Mouse (Mus musculus) forebrain, embryonic 11.5 days (tissue): Measurements from ENCODE around the gene Efnb1. TPM values are rescaled to one million over a fixed set of nuclear protein-coding genes. Genes with fewer than 3 reads are reported as not detected.

Experiments
- ATAC-seq: fragments of 200-750 bp; cut with Nextera tagmentation; replicated peaks from 2 replicates; pipeline ENCODE4 v1.8.0; 2017; ENCODE audit warnings: moderate TSS enrichment; ENCODE audit not compliant: low FRiP score
- DNase-seq: peaks from one replicate; pipeline ENCODE4 v3.0.0-alpha.2; 2017; ENCODE audit warnings: low spot score
- H3K27ac ChIP-seq: fragments of 300-500 bp; sonication (generic); 2 replicates; pipeline ENCODE4 v1.5.1; 2014; ENCODE audit warnings: low read depth, low read length
- H3K27me3 ChIP-seq: fragments of 300-500 bp; sonication (generic); 2 replicates; pipeline ENCODE4 v1.6.1; 2014; ENCODE audit warnings: mild to moderate bottlenecking, low read length, mixed read lengths; ENCODE audit not compliant: control insufficient read depth, insufficient read depth
- H3K36me3 ChIP-seq: fragments of 300-500 bp; sonication (generic); 2 replicates; pipeline ENCODE4 v1.6.1; 2014; ENCODE audit warnings: mild to moderate bottlenecking, low read length, moderate library complexity, mixed read lengths; ENCODE audit not compliant: control insufficient read depth, insufficient read depth
- H3K4me1 ChIP-seq: fragments of 300-500 bp; sonication (generic); replicated peaks from 2 replicates; pipeline ENCODE4 v1.6.1; 2014; ENCODE audit warnings: low read length, mixed read lengths; ENCODE audit not compliant: control insufficient read depth, insufficient read depth
- H3K4me2 ChIP-seq: fragments of 300-500 bp; sonication (generic); 2 replicates; pipeline ENCODE4 v1.6.1; 2014; ENCODE audit warnings: low read depth, mild to moderate bottlenecking, low read length, moderate library complexity, mixed read lengths; ENCODE audit not compliant: severe bottlenecking
- H3K4me3 ChIP-seq: fragments of 300-500 bp; sonication (generic); 2 replicates; pipeline ENCODE4 v1.5.1; 2014; ENCODE audit warnings: low read depth, low read length
- H3K9ac ChIP-seq: fragments of 300-500 bp; sonication (generic); 2 replicates; pipeline ENCODE4 v1.6.1; 2014; ENCODE audit warnings: low read length
- H3K9me3 ChIP-seq: fragments of 300-500 bp; sonication (generic); 2 replicates; pipeline ENCODE4 v1.6.1; 2016; ENCODE audit warnings: low read length, mixed read lengths; ENCODE audit not compliant: control insufficient read depth
- WGBS: fragments of 180-500 bp; shearing (Covaris S2); extraction: QIAGEN DNeasy Blood & Tissue Kit; methylation state at CpG from one replicate; pipeline ENCODE4 v1.1.7; 2014; 5-methylcytosine and 5-hydroxymethylcytosine counted together
- polyA plus RNA-seq: library from polyadenylated mRNA; unstranded; fragments of >200 nt; fragmentation: Nextera tagmentation; extraction: Ambion mirVana; gene quantifications from 2 replicates; pipeline ENCODE4 v1.2.1, GENCODE M21; 2014

The Efnb1 gene
- polyA plus RNA-seq, 1 experiment from 2014 or later: 116 TPM

DNA sequence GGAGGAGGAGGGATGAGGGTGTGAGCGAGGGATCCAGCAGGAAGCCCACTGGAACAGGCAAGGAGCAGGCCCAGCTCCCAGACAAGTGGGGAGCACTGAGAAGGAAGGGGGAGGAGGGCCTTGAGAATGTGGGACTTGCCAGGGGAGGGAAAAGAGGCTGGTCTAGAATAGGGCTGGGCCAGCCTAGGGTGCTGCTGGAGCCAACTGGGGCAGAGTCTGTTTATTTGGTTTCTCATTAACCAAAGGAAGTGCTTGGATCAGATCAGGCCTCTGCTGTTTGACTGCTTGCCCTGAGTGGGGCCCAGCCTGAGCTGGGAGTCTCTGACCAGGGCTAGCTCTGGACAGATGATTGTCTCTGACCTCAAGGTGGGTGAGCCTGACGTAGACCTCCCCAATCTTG, 14.0 kb downstream of the Efnb1 start:
- DNase-seq (no peak), ATAC-seq (no peak)
- Histone ChIP-seq H3K4me3 (no peak overlapping the region), H3K27me3 (peaks cover 10% of the 10 kb centered on the region; the same call in 1 of the 2 replicates), H3K9ac (no peak overlapping the region), H3K27ac (peak overlapping the region; percentile 31; the same call in 1 of the 2 replicates), H3K4me2 (no peak overlapping the region), H3K4me1 (peaks cover 24% of the 10 kb centered on the region), H3K36me3 (no peaks in the 10 kb centered on the region; the same call in 1 of the 2 replicates), H3K9me3 (no peaks in the 10 kb centered on the region)
- WGBS: 65% methylated on average over 2 of the region's 2 CpGs

DNA sequence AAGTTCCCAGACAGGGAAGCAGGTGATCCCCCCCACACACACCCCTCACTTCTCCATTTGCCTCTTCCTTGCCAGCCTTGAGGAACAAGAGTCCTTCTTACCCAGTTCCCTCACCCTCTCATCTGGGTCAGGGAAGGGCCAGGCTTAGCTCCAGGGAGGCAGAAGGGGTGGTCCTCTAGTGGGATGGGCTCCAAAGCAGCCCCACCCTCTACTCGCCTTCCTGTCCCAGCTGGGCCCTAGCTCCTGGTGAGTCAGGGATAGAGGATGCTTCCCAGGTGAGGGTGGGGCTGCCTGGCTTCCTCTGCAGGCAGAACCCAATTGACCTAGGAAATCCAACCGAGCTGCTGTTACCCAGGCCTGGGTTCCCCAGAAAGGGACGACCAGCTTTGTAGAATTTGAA, 14.8 kb downstream of the Efnb1 start:
- 62% methylated on average over 3 of the region's 3 CpGs for WGBS
- Histone ChIP-seq H3K4me3 (no peak overlapping the region), H3K9me3 (no peaks in the 10 kb centered on the region), H3K4me1 (peaks cover 21% of the 10 kb centered on the region), H3K27ac (peak overlapping the region; percentile 18; the same call in 1 of the 2 replicates), H3K27me3 (peaks cover 10% of the 10 kb centered on the region; the same call in 1 of the 2 replicates), H3K4me2 (no peak overlapping the region), H3K36me3 (no peaks in the 10 kb centered on the region; the same call in 1 of the 2 replicates), H3K9ac (no peak overlapping the region)
- no peak for DNase-seq
- no peak for ATAC-seq

DNA sequence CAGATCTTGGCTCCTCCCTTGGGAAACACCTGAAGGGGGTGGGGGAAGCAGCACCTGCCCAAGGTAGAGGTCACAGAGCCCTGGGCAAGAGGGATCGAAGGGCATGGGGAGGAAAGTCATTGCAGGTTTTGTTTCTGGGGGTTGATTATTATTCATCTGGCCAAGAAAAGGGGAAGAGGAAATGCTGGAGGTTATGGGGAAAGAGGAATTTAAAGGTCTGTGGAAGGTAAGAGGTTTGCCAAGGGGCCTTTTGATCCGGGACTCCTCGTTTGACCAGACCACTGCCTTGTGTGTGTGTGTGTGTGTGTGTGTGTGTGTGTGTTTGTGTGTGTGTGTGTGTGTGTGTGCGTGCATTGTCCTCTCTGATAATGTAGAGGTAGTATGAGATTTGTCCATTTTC, 15.5 kb downstream of the Efnb1 start:
- no peak overlapping the region for H3K9ac ChIP-seq
- ATAC-seq (no peak), DNase-seq (no peak)
- no peaks in the 10 kb centered on the region for H3K9me3 ChIP-seq
- peaks cover 7% of the 10 kb centered on the region; the same call in 1 of the 2 replicates for H3K27me3 ChIP-seq
- peaks cover 21% of the 10 kb centered on the region for H3K4me1 ChIP-seq
- WGBS: 67% methylated on average over 4 of the region's 4 CpGs
- no peak overlapping the region for H3K4me2 ChIP-seq
- H3K27ac ChIP-seq: 0 out of 2 replicates have a peak overlapping the region, but pooled peaks have one; percentile 18
- no peak overlapping the region for H3K4me3 ChIP-seq
- H3K36me3 ChIP-seq: no peaks in the 10 kb centered on the region; the same call in 1 of the 2 replicates

DNA sequence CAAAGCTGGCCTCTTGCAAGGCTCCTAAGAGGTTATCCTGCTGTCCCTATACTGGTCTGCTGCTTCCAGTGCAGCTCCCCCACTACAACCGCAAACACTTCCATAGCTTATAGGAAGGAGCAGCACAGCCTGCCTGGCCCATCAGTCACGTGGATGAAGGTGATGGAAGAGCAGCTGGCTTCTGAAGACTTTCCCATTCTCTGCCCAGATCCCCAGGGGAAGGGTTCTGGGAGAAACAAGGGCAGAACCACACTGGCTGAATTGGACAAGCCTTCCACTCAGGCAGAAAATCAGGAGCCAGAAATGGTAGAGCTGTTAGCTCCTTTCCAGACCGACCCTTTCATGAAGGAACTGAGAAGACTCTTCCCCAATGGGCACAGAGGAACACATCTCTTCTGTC, 16.2 kb downstream of the Efnb1 start:
- Histone ChIP-seq H3K36me3 (no peaks in the 10 kb centered on the region), H3K27me3 (peaks cover 8% of the 10 kb centered on the region; the same call in 1 of the 2 replicates), H3K27ac (peak overlapping the region; percentile 59), H3K9me3 (no peaks in the 10 kb centered on the region), H3K9ac (no peak overlapping the region), H3K4me3 (no peak overlapping the region), H3K4me2 (no peak overlapping the region), H3K4me1 (peaks cover 18% of the 10 kb centered on the region)
- no peak for DNase-seq
- 30% methylated on average over 3 of the region's 3 CpGs for WGBS
- no peak; the same call in 1 of the 2 replicates for ATAC-seq

DNA sequence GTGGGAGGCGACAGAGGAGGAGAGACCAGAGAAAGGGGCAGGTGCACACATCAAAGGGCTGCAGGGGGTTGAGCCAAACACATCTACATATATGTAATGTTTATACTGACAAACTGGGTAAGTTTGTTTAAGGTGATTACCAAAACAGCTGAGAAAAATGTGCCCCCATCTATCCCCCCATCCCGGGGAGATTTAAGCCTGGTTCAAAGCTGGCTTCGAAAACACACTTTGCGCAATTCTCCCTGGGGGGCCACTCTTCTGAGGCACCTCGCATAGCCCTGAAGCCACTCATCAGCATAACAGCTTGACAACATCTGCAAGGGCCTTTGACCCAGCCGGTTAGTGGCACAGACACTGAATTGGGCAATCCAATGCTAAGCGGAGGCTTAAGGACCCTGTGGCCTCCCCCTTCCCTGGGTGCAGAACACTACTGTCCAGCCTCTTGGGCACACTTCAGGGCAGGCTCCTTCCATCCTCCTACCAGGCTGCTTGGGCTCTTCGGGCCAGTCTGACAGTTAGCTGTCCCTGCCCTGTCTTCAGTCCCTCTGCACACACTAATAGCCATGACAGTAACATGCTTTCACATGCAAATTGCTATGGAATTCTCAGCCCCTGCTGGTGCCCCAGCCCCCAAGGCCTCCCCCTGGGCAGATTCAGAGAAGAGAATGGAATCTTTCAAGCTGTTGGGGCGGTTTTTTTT, 16.8 kb downstream of the Efnb1 start:
- peak overlapping the region; percentile 59 for H3K27ac ChIP-seq
- H3K4me3 ChIP-seq: no peak overlapping the region
- ATAC-seq: peak; percentile 64
- WGBS: 15% methylated on average over 9 of the region's 9 CpGs
- DNase-seq: no peak
- H3K9ac ChIP-seq: no peak overlapping the region
- no peaks in the 10 kb centered on the region for H3K9me3 ChIP-seq
- H3K27me3 ChIP-seq: peaks cover 9% of the 10 kb centered on the region; the same call in 1 of the 2 replicates
- H3K4me1 ChIP-seq: peaks cover 16% of the 10 kb centered on the region
- H3K36me3 ChIP-seq: no peaks in the 10 kb centered on the region
- no peak overlapping the region for H3K4me2 ChIP-seq

DNA sequence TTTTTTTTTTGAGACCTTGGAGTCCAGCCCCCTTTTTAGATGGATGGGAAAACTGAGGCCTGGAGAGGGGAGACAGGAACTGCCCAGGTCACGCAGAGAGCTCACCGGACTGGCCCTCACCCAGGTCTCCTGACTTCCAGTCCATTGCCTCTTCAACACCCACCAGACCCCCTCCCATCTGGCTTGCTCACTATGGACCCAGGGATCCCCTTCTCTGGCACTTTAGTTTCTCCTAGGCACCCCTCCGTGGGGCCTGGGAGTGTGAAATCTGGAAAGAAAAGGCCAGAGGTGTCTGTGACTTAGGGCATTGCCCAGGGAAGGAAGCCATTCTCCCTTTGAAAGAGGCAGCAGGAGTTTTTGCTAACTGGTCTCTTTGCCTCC, 17.3 kb downstream of the Efnb1 start:
- ATAC-seq: no peak; the same call in 1 of the 2 replicates

DNA sequence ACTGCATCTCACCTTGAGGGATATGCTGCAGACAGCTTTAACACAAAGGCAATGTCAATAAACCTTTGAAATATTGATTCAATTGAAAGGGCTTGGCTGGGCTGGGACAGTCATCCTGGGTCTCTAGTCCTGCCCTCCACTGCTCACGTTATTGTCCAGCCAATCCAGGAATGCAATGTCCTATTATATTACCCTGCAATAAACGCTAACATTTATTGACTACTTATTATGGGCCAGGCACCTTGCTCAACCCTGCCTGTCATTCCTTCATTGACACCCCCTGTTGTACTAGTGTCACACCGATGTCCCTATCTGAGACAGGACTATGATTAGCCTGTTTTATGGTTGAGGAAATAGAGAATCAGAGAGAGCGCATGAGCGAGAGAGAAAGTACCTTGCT, 18.4 kb downstream of the Efnb1 start:
- Histone ChIP-seq H3K9me3 (no peaks in the 10 kb centered on the region), H3K4me1 (peaks cover 16% of the 10 kb centered on the region), H3K27ac (no peak overlapping the region), H3K27me3 (peaks cover 11% of the 10 kb centered on the region; the same call in 1 of the 2 replicates), H3K36me3 (no peaks in the 10 kb centered on the region), H3K4me2 (no peak overlapping the region), H3K9ac (no peak overlapping the region), H3K4me3 (no peak overlapping the region)
- DNase-seq (no peak), ATAC-seq (no peak)
- 86% methylated on average over 5 of the region's 5 CpGs for WGBS

More for the DNA sequence above, 17.3 kb downstream of the Efnb1 start:
- H3K27me3 ChIP-seq: peaks cover 11% of the 10 kb centered on the region; the same call in 1 of the 2 replicates
- peaks cover 16% of the 10 kb centered on the region for H3K4me1 ChIP-seq
- no peaks in the 10 kb centered on the region for H3K9me3 ChIP-seq
- H3K36me3 ChIP-seq: no peaks in the 10 kb centered on the region
- H3K4me3 ChIP-seq: no peak overlapping the region
- H3K4me2 ChIP-seq: no peak overlapping the region
- WGBS: 23% methylated on average over 3 of the region's 3 CpGs
- no peak overlapping the region for H3K9ac ChIP-seq
- H3K27ac ChIP-seq: peak overlapping the region; percentile 53; the same call in 1 of the 2 replicates
- no peak for DNase-seq

DNA sequence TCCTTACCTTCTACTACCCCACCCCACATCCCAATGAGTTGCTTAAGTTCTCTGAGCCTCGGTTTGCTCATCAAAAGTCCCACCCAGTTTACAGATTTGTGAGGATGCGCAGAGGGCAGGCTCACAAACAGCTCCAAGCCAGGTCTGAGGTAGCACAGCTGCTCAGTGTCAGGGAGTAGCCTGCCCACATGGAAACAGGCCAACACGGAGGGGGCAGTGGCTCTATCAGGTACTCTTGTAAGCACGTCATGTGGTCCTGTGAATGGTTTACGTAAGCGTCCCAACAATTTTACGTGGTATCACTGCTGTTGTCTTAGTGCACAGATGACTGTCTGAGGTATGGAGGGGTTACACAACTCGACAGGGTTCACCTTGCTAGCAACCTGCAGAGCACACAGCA, 23.1 kb downstream of the Efnb1 start:
- Histone ChIP-seq H3K9ac (no peak overlapping the region), H3K9me3 (no peaks in the 10 kb centered on the region), H3K27me3 (peaks cover 13% of the 10 kb centered on the region; the same call in 1 of the 2 replicates), H3K4me1 (no peaks in the 10 kb centered on the region), H3K4me2 (no peak overlapping the region), H3K36me3 (no peaks in the 10 kb centered on the region), H3K4me3 (no peak overlapping the region), H3K27ac (no peak overlapping the region)
- no peak for DNase-seq
- ATAC-seq: no peak
- WGBS: 86% methylated on average over 8 of the region's 8 CpGs
